Mouse (Mus musculus): ENCODE results near the gene Gcnt1.

GRCm38 (mm10) chr19:17408591-17408990, 35.9 kb upstream of the Gcnt1 start:
- no peak for TF ChIP-seq POLR2A (IDR thresholded peaks at IDR 0.05; ENCODE audit: borderline replicate concordance, insufficient read depth, low read length)
- no peak for TF ChIP-seq CTCF (IDR thresholded peaks at IDR 0.05; ENCODE audit: borderline replicate concordance, insufficient read depth, low read depth, low read length)
